Mouse (Mus musculus) layer of hippocampus, postnatal 36 days (tissue): ENCODE measurements around the gene 1700001P01Rik. TPM values are rescaled to one million over a fixed set of nuclear protein-coding genes. Genes with fewer than 3 reads are reported as not detected.

Experiments used
- DNase-seq, 2 experiments: peaks; one replicate each; pipeline ENCODE4 v3.0.0; 2022
- total RNA-seq, 2 experiments: library from RNA; stranded (reverse); gene quantifications; 2 replicates each; pipeline ENCODE4 v1.2.3; 2021

The 1700001P01Rik gene
- total RNA-seq, result 1 to 10 TPM in 1 of 2 experiments, under 1 TPM in 1; 0.60 to 1.3 TPM

DNA sequence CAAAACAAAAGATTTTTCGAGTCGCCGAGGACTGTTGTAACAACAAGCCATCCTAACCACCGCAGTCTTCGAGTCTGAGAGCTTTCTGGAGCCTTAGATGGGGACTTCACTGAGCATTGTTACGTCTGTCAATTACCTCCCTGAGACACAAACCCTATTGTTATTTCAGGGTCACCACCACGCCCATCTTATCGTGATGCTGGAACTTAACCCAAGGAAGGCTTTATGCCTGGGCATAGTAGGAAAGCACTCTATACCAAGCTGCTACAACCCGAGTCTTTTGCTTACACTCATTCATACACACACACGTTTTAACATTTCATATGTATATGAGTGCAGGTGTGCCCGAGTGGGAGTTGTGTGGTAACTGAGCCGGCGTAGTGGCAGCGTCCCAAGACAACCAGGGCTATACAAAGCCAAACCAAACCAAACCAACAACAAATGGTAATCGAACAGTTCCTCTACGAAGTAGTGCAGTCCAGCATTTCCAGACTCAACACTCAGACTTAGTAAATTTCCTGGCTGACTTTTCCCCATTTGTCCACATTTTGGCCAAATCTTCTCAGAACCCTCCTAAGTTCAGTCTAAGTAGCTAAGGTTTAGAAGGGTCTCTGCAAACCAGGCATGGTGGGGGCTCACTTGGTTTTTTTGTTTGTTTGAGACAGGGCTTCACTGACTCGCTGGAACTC lies at the start of gene 1700001P01Rik:
1700001P01Rik (minus strand) TSS at position 111 of the 689 bp plus-strand sequence.
- DNase-seq, result no peak

DNA sequence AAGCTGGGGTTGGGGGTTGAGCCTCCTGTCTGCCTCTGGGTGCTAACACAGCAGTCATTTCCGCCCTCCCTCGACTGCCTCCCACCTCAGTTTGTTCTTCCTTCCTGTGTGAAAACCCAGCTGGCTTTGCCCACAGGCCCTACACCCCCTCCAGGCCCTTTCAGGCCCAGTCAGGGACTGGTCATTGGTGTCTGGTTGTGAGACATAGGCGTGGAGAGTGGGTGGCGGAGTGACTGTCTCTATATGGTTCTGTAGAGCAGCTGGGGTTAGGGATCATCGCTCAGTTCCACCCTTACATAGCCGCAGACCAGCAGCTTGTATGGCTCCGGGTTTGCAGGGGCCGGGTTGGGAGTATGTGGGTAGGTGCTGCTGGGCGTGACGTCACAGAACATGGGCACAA lies 49.6 kb upstream of the 1700001P01Rik start:
- DNase-seq, result no peak

DNA sequence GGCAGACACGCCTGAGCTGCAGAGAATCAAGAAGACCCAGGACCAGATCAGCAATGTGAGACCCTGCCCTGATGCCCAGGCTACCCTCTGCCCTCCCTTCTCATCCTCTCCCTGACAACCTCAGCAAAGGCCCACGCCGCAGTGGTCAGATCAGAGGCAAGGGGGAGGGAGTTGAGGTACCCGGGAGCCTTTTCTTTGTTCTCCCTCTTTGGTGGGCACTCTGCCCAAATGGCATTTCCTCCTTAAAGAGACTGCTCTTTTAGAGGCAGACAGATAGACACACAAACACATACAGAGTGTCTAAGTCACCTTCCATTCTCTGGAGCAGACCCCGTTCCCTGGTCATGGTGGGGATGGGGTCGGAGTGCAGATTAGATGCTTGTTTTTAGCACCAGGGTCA lies 49.2 kb upstream of the 1700001P01Rik start:
- no peak for DNase-seq

DNA sequence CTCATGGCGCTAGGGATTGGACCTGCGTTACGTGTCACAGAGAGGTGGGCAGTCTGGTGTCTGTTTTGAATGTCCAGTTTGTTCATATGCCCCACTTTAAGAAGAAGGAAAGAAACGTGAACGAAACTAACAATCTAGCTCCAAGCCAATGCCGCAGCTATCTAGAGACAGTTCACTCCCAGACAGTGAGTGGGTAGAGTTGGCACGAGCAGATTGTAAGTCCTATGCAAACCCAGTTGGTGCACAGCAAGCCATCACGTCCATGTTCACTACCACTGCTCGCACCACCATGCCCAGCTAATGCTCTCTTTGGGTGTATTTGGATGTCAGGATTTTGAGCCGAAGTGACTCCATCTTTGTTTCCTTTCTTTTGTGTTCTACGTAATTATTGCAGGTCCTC lies 48.5 kb upstream of the 1700001P01Rik start:
- no peak for DNase-seq

DNA sequence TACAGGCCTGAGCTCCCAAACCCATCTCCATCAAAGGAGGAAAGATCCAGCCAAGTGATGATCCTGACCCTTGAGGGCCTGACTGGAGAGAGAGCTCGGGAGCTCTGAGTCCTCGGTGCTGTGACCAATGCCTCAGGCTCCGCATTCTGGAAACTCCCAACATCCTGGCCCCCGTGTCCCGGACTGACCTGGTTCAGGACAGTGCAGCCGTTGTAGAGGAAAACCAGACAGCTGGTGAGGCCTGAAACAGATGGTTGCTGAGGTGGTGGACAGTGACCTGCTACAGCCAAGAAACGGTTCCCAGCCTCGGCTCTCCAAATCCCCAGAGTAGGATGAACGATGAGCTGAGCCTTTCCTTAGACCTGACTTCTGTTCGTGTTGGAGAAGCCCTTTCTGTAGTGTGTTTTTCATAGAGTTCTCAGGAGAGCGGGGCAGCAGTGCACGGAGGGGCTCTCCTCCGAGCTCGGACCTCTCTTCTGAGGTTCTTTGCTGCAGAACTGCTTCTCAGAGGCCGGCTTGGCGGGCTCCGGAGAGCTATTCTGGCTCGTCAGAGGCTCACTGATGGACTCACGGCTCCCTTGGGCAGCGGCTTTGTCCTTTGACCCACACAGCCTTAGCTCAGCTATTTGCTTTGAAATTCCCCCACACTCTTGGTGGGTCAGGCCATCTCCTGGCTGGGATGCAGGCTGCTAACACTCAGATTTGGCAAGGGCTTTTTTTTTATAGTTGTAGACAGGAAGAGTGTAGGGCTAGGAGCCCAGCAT lies 47.3 kb upstream of the 1700001P01Rik start:
- no peak for DNase-seq

DNA sequence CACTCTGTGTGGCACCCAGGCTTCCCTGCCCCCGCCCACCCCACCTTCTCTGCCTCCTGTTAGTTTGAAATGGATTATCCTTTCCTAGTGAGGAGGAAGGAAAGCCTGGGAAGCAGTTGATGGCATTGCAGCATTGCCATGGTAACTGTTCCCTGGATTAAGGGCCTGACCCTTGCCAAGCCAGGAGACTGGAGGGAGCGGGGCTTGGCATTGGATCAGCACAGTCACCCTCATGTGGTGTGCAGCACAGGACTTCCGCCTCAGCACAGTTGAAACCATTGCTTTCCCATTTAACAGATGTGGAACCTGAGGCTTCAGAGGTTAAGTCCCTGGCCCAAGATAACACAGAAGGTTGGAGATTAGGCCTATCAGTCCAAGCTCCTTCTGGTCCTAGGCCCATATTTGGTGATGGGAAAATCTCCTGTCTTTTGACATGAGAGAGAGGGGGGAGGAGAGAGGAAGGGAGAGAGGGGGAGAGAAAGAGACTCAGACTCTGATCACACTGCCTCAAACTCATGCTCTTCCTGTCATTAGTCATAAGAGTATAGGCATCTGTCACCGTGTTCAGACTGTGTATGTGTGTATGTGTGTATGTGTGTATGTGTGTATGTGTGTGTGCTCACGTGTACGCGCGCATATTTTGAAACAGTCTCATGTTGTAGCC lies 45.8 kb upstream of the 1700001P01Rik start:
- no peak for DNase-seq

DNA sequence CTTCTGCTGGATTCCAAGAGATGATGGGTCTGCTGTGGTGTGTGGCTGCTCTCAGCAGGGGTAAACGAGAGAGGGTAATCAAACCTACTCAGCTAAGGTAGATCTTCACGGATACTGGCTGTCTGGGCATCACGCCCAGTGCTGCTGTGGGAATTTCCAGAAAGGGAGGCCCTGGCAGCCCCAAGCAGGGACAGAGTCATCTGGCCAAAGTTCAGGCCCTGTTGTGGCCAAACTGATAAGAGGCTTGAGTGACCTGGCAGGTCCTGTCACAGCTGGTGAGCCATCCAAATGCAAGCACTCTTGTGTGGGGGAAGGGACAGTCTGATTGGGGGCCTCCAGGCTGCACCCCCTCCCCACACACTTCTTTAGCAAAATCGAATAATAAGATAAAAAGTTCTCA lies 45.1 kb upstream of the 1700001P01Rik start:
- DNase-seq, result no peak

DNA sequence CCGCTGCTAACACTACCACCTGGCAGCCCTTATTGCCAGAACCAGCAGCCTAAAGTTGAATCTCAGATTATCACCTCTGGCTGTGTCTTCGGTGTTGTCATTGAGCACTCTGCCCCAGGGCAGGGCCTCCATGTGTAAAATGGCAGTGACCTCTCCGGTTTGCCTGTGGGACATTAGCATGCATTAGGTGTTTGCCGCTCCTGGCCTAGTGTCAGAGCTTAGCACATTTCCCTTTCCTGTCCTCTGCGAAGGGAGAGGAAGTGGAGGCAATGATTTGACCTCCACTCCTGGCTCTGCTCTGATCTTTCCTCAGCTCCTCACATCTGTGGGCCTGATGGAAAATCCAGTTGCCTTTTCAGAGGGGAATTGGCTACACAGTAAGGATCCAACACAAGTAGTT lies 44.2 kb upstream of the 1700001P01Rik start:
- DNase-seq, result no peak

DNA sequence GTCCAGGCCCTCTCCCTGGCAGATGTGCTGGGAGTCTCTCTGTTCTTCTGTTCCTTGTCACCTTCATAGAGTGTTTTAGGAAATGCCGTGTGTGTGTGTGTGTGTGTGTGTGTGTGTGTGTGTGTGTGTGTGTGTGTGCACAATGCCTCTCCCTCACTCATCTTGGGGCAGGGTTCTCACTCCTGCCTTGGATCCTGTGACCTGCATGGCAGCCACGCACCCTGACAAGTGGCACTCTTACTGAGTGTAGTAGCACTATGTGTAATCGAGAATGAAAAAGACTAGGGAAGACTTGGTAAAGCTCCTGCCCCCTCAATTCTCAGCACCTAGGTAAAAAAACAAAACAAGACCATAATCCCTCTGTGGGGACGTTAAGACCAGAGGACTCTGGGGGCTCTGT lies 43.4 kb upstream of the 1700001P01Rik start:
- no peak for DNase-seq

DNA sequence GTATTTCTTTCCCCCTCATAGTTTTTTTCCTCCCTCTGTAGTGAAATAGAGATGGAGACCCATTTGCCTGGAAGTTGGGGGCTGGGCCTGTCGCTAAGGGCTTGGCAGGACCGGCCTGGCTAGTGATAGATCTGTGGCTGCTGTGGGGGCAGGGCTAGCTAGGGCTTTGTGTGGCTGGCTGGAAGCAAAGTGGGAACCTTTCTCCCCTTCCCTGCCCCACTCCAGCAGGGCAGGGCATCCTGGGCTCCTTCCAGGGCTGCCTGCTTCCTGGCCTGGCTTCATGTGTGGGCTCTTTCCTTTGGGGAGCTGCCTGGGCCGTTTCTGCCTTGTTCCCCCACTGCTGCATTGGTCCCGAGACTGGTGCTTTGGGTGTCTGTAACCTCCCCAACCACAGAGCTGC lies 42.9 kb upstream of the 1700001P01Rik start:
- DNase-seq, result no peak

DNA sequence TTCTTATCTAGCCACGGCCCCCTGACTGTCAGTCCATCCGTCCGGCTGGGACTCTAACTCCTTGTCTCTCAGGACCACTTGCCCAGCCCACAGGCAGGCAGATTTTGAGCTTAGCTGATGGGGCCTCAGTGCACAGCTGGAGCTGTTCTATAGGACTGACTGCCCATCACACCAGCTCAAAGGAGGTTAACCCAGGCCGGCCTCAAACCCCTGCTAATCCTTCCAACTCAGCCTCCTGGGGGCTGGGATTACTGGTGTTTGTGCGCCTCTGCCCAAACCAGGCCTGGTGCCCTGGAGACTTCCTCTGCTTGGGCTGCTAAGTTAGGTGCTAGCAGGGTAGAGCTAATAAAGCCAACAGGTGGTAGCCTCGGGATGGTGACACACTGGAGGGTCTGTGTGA lies 42.3 kb upstream of the 1700001P01Rik start:
- no peak for DNase-seq

DNA sequence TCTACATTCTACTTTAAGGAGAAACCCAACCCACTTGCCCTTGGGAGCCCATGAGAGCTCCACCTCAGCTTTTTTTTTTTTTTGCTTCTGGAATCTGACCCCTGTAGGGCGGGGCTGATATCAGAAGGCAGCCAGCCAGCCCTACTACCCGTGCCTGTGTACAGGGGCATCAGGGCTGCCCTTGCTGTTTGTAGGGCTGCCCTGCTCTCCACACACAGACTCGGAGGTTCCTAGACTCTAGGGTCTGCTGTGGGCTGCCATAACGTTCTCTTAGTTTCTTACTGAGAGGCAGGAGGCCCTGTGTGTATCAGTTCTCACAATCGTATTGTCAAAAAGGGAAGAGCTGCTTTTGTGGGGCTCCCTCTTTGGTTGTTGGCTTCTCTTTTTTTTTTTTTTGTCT lies 41.7 kb upstream of the 1700001P01Rik start:
- DNase-seq, result no peak

DNA sequence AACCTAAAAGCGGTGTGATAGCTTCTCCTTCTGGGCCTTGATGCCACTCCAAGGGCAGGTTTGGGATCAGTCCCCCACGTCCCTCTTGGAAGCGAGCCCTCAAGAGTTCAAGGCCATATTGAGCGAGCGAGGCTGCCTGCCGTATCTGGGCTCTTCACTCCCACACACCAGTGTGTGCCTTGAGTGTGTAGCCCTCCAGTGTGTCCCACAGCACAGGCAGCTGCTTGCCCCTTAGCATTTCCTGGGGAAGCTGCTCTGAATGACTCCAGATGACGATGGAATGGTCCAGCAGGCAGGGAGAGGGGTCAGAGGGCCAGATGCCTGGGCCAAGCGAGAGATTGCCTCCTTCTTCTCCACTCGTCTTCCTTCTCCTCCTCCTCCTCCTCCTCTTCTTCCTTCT lies 41.2 kb upstream of the 1700001P01Rik start:
- DNase-seq, result no peak

DNA sequence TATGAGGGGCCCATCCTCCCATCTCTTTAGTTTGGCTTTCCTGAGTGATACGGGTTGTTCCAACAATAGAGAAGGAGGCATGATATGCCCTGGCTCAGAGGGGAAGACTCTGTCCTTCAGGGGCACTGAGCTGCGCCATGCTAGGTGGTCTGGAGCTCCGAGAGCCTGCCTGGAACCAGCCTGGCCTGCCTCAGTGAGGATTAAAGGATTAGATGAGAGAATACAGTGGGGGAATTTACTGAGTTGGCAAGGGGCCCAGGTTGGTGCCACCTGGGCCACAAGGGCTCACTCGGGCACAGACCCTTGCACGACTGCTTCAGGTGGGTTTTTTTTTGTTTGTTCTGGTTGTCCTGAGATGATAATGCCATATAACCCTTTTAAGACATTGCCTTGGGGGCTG lies 40.5 kb upstream of the 1700001P01Rik start:
- DNase-seq, result no peak

DNA sequence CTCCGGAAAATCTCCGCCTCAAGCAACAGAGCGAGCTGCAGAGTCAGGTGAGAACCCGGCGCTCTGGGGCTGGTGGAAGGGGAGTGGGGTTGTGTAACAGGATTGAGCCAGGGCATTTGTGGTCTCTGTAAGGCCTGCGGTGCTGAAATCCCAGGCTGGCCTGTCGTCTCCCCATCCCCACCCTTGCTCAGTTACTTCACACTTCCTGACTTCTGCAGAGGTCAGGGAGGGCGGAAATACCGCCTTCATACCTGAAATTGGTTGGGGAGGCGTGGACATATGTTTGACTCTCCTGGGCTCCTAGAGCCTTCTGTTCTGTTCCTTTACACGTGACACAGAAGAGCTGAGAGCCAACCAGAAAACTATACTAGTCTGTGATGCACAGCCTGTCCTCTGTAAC lies 40.0 kb upstream of the 1700001P01Rik start:
- no peak for DNase-seq

DNA sequence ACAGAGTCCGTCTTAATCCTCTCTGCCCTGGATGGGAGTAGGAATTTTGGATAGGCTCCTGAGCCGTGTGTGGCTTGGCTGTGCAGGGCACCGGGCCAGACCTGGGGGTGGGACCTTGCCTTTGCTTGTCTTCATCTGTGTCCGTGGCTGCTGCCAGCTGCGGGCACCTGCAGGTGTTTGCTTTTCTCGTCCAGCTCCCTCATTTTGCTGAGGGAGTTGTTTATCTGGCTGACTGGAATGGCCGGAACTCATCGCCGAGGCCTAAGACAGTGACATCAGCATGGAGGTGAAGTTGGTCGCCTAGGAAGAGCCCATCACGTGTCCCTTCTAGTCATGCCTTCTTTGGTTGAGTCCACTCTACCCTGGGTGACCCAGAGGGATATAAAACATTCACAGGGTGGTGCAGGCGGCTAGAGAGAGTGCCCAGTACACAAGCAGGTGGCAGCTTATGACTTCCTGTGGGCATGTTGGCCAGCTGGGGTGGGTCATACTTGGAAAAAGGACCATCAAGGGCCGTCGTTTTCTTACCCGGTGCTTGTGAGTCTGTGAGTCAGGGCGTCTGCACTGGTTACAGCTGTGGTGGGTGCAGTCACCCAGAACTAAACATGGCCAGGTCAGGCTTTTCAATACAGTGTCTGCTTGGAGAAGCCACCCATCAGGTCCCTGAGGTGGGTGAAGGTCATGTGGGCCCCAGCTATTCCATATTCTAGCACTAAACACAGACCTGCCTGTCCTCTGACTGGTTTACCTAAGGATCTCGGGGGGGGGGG lies 38.2 kb upstream of the 1700001P01Rik start:
- DNase-seq, result no peak

DNA sequence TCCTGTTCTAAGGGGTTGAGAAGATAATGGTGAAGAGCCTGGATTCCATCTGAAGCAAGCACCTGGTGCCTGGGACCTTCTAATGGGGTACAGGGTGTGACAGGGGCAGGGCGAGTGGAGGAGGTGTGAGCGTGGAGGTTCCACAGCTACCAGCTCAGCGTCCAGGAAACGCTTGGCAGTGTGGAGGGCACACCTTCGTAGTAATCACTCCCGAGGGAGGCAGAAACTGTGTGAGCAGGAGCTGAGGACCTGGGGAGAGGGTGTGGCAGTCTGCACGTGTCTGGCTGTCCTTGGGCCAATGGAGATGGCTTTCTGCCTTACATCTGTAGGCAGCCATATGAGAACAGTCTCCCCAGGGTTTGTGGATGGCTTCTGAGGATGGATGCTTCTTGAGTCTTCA lies 37.4 kb upstream of the 1700001P01Rik start:
- no peak for DNase-seq

DNA sequence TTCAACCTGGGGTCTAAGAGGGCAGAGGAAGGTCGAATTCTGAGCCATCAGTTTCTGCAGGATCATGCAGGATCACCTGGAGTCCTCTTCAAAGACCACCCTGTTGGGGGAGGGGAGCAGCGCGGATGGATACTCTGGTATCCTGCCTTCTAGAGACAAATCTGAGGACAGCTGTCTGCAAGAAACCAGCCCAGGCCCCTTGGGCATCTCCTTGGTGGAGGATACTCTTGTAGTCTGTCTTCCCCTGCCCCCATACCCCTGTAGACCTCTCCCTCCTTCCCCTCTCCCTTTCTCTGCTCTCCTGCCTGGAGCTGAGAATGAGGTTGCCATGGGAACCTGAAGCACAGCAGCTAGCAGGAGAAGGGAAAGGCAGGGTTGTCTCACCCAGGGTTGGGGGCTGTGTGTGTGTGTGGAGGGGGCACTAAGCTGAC lies 36.8 kb upstream of the 1700001P01Rik start:
- DNase-seq, result no peak

DNA sequence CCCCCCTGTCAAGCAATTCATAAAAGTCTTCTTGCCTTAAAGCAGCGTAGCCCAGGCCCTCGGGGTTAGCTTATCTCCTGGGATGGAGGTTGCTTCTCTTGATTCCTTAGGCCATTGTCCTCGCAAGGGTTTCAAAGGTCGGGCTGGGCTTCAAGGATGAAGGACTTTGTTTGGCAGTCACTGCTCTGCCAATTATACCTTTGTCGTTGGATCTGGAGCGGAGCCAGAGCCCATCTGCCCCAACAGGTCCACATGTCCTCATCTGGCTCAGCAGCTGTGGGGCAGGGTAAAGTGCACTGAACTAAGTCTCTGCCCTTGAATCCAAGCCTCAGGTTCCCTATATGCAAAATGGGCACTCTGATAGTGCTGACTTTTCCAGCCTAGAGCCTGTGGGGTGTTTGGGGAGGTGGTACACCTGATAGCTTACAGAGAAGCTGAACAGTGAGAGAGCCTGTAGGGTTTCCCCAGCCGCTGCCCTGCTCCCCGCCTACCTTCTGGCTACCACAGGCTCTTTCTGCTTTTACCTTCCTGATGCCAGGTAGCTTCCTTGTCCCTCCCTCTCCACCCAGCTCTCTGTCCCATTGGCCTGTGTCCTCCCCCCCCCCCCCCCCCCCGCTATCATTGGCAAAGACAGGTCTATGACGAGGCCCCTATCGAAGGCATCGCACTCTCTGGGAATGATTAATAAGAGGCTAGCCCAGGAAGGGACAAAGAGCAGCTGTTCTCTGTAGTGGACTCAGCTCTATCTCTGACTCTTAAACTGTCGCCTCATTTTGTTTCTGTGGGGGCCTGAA lies 36.0 kb upstream of the 1700001P01Rik start:
- DNase-seq, result no peak

DNA sequence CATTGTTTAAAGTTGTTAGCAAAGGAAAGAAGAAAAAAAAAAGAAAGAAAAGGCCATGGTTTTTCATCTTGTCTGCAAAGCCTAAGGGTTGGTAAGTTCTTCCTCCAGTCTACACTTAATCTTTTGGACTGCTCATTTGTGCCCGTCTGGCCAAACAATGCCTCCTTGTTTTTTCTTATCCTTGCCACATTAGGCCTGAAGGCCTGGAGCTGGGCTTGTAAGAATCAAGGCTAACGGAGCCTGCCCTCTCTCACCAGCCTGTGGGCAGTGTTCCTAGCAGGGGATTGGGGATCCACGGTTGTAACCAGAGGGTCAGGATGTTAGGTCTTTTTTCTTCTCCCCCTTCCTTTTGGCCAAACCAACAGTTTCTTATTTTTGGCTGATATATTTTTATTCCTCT lies 35.3 kb upstream of the 1700001P01Rik start:
- no peak for DNase-seq

DNA sequence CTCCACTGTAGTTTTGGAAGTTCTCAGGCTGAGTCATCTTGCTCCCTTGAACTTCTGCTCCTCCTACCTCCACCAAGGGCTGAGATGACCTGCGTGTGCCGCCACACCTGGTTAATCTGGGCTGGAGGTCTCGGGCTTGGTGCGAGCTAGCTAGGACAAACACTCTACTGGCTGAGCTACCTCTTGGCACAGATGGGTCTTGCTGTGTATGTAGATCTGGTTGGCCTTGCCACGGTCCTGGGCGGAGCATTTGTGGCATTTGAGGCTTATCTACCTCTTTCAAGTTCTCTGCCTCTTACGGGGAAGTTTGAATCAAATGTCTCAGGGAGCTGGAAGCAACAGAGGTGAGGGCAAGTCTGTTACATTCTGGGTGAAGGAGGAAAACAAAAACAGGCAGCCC lies 34.6 kb upstream of the 1700001P01Rik start:
- DNase-seq, result no peak
